Comparison of ENCODE assay signal across 9 mouse cellular contexts in genomic region chr1:42953482-42953822, GRCm38 (mm10). TPM values are rescaled to one million over a fixed set of nuclear protein-coding genes. Genes with fewer than 3 reads are reported as not detected.
DNase-seq lines count a peak whose midpoint lies in the region; ATAC-seq and TF ChIP-seq lines count a peak whose summit lies in the region.
"Had no signal": no experiment of that assay in that cellular context is flagged by ENCODE, and none has a peak within 500 bp of the region (broad histone marks: within the 10 kb centered on the region; RNA-seq: fewer than 3 reads in every experiment).

No protein-coding gene starts in this region.

- no peak for DNase-seq in heart, adult 2 months
- no peak for DNase-seq in heart, adult 9 months (ENCODE audit: low spot score in 2 of 2)
- peak; percentile 19 for DNase-seq in ES-CJ7 (ENCODE audit: low read depth, low spot score)
- DNase-seq in liver, embryonic 14.5 days (ENCODE audit: low read depth in 3 of 3, low spot score in 3 of 3), result no peak
- no peak for DNase-seq in cerebellum, postnatal 36 days
- DNase-seq in urinary bladder, postnatal 10 days (ENCODE audit: low spot score), result no peak
- no peak for DNase-seq in lung, postnatal 25 days (ENCODE audit: low spot score)

- no peaks in the 10 kb centered on the region for H3K79me2 ChIP-seq in heart, adult 2 months (replicated peaks; ENCODE audit: control insufficient read depth, insufficient read depth, low read length)

- TF ChIP-seq EP300 in heart, adult 2 months (IDR thresholded peaks at IDR 0.05; ENCODE audit: insufficient read depth, low read depth, low read length), result no peak
- TF ChIP-seq EP300 in liver, embryonic 14.5 days (IDR thresholded peaks at IDR 0.05; ENCODE audit: low read depth), result no peak

- peak overlapping the region; percentile 77 for H3K4me2 ChIP-seq in forebrain, embryonic 16.5 days (ENCODE audit: low read length)
- peak overlapping the region; percentile 49 for H3K4me2 ChIP-seq in liver, embryonic 14.5 days (ENCODE audit: low read depth)

- TF ChIP-seq POLR2A in heart, adult 2 months (IDR thresholded peaks at IDR 0.05; ENCODE audit: insufficient read depth, low read depth, low read length), result no peak

- intact Hi-C loops in heart, adult 2 months (cut with DNase I), result no loop called here

- no peaks in the 10 kb centered on the region for H3K36me3 ChIP-seq in heart, adult 2 months (ENCODE audit: control insufficient read depth, insufficient read depth, low read length)
- H3K36me3 ChIP-seq in forebrain, embryonic 16.5 days (ENCODE audit: control insufficient read depth, insufficient read depth), result no peaks in the 10 kb centered on the region
- no peaks in the 10 kb centered on the region for H3K36me3 ChIP-seq in liver, embryonic 14.5 days (replicated peaks; ENCODE audit: control insufficient read depth, insufficient read depth, low read depth)

- 2% methylated on average over 16 of the region's 16 CpGs for WGBS in heart, adult 2 months
- under 1% methylated on average over 16 of the region's 16 CpGs for WGBS in forebrain, embryonic 16.5 days
- 1% methylated on average over 12 of the region's 16 CpGs for WGBS in liver, embryonic 14.5 days (ENCODE audit: insufficient replicate concordance)

- peaks cover 7% of the 10 kb centered on the region for H3K27me3 ChIP-seq in heart, adult 2 months (ENCODE audit: control insufficient read depth, insufficient read depth, low read length)
- H3K27me3 ChIP-seq in forebrain, embryonic 16.5 days (replicated peaks; ENCODE audit: control insufficient read depth, insufficient read depth, low read length), result no peaks in the 10 kb centered on the region
- peaks cover 14% of the 10 kb centered on the region for H3K27me3 ChIP-seq in liver, embryonic 14.5 days (ENCODE audit: control insufficient read depth, insufficient read depth, low read length)
- H3K27me3 ChIP-seq: CH12.LX had no signal

- TF ChIP-seq CTCF in heart, adult 2 months (IDR thresholded peaks at IDR 0.05), result no peak
- no peak for TF ChIP-seq CTCF in liver, embryonic 14.5 days (IDR thresholded peaks at IDR 0.05; ENCODE audit: low read depth)

- no peaks in the 10 kb centered on the region for H3K9me3 ChIP-seq in forebrain, embryonic 16.5 days (ENCODE audit: control insufficient read depth, low read length)
- H3K9me3 ChIP-seq in liver, embryonic 14.5 days (ENCODE audit: control insufficient read depth, low read length), result no peaks in the 10 kb centered on the region

- ATAC-seq in forebrain, embryonic 16.5 days, result peak; percentile 61
- no peak for ATAC-seq in liver, embryonic 14.5 days (ENCODE audit: insufficient read depth)

- H3K4me1 ChIP-seq in heart, adult 2 months (ENCODE audit: control insufficient read depth, insufficient read depth, low read length), result no peaks in the 10 kb centered on the region
- H3K4me1 ChIP-seq in forebrain, embryonic 16.5 days (replicated peaks; ENCODE audit: control insufficient read depth, insufficient read depth, low read length), result peaks cover 12% of the 10 kb centered on the region
- no peaks in the 10 kb centered on the region for H3K4me1 ChIP-seq in liver, embryonic 14.5 days (replicated peaks; ENCODE audit: control insufficient read depth in 2 of 2, insufficient read depth in 2 of 2, low read length in 1 of 2)

- H3K27ac ChIP-seq in heart, adult 2 months, result no peak overlapping the region
- peak overlapping the region; percentile 95 for H3K27ac ChIP-seq in forebrain, embryonic 16.5 days (ENCODE audit: low read length)
- H3K27ac ChIP-seq in liver, embryonic 14.5 days, result no peak overlapping the region

- peak overlapping the region; percentile 32; the same call in 1 of the 2 replicates for H3K9ac ChIP-seq in heart, adult 2 months (ENCODE audit: low read depth, low read length)
- peak overlapping the region; percentile 99 for H3K9ac ChIP-seq in forebrain, embryonic 16.5 days (replicated peaks; ENCODE audit: low read depth, low read length)
- no peak overlapping the region for H3K9ac ChIP-seq in liver, embryonic 14.5 days (replicated peaks)

- H3K4me3 ChIP-seq in heart, adult 2 months, result peak overlapping the region; percentile 22
- peak overlapping the region; percentile 84 for H3K4me3 ChIP-seq in forebrain, embryonic 16.5 days (replicated peaks; ENCODE audit: low read length)
- H3K4me3 ChIP-seq in liver, embryonic 14.5 days (ENCODE audit: insufficient read depth in 1 of 2, low read depth in 2 of 2, low read length in 2 of 2), result peak overlapping the region; percentile 15 to 41; a peak in 3 of 4 replicates

RNA-seq across cellular contexts. Expression of gene Gpr45, which starts 0.8 kb away (rescaled TPM):
- total RNA-seq in heart, adult 2 months (2021), result under 1 TPM; 0.10 to 0.25 TPM
- polyA plus RNA-seq in heart, adult 2 months (2012; rRNA removed), result 0.20 and 0.41 TPM in 2 replicates
- 32.8 and 34.7 TPM in 2 replicates for polyA plus RNA-seq in forebrain, embryonic 16.5 days (2015; fragmentation: Nextera tagmentation; extraction: Ambion mirVana)
- polyA plus RNA-seq in liver, embryonic 14.5 days (2012; rRNA removed), result 0.07 and 0.11 TPM in 2 replicates
- 0.24 and 0.32 TPM in 2 replicates for polyA plus RNA-seq in liver, embryonic 14.5 days (2014; fragmentation: Nextera tagmentation; extraction: Ambion mirVana)
- total RNA-seq: CH12.LX had no signal

Comparison
In these comparisons a context has a peak if more than half of its experiments do, and no peak if none do; other contexts are left out.
1. H3K4me3 ChIP-seq: peak in every context shown above with its lines; median percentile 84 in forebrain, embryonic 16.5 days; 28 in liver, embryonic 14.5 days; 22 in heart, adult 2 months.
2. RNA of gene Gpr45, which starts 0.8 kb away (polyA plus RNA-seq): 32.8 to 34.7 TPM in forebrain, embryonic 16.5 days; 0.07 to 0.32 TPM in liver, embryonic 14.5 days and 0.20 to 0.41 TPM in heart, adult 2 months; every median in the first group is over 10 times any median in the second.